Mouse (Mus musculus): ENCODE measurements around the gene Lhpp.

The Lhpp gene

DNA sequence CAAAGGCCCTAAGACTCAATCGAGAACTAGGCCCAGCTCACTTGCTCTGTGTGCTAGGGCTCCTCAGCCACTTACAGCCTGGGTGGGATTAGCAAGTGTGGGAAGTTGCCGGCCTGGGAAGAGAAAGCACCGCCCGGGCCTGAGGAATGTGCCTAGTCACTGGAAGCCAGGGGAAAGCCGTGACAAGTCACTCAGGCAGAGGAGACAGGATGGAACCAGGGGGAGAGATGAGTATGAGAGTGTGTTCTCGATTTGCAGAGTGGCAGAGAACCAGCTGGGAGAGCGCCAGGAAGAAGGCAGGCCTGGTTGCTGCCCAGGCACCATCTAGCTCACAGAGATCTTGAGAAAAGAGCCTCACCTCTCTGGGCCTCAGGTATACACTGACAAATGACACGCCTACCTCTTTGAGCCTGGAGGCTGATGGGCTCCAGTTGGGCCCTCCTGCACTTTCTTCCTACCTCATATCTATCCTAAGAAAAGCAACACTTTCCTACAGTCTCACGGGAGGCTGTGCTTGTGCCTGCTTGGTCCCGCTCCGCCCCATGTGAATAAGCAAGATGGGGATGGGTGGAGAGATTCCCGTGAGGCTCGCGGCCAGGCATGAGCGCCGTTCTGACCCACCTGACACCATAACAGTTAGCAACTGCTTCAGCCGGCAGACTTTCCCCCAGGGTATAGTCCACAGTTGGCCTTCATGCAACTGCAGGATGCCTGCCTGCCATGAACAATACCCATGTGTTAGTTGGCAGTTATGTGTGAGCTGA lies 125.8 kb downstream of the Lhpp start:
- peak in 1 of 2 experiments; percentile 42 for DNase-seq (ENCODE audit: low spot score in 2 of 2)

DNA sequence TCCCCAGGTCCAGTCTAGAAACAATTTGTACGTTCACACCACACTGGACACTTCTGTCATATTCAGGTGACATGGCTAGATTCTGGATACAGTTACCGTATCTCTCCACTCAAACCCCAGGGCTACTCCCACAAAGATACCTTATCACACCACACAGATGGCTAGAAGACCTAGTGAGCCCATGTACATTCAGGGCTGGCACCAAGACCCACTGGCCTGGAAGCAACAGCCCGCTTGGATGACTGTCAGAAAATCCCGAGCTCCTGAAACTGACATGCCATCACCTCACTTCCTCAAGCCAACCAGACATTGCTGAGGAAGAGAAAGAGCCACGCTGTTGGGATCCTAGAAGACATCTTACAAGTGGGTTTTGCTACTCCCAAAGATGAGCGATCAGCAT lies 128.4 kb downstream of the Lhpp start:
- DNase-seq (ENCODE audit: low spot score in 2 of 2) = no peak

- DNase-seq (ENCODE audit: low spot score in 2 of 2) = no peak
Observed at GRCm38 (mm10) chr7:132739829-132740228, 129.4 kb downstream of the Lhpp start.

DNA sequence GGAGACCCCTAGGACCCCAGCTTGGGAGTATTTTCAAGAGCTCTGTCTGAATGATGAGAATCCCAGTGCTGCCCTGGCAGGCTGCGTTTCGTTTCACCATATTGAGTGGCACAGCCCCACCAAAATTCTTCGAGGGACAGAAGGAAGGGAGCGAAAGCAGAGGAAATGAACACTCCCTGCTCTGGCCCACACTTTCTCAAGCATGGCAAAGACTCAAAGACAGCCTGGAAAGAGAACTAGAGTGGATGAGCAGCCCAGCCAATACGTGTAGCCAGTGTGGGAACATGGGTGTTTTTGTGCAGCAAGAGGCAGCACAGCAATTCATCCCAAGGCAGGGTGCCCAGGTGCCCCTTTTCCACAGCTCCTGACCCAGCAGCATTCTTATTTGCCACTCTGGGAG lies 132.5 kb downstream of the Lhpp start:
- no peak for DNase-seq (ENCODE audit: low spot score in 2 of 2)

- DNase-seq (ENCODE audit: low spot score in 2 of 2) = no peak
Observed at GRCm38 (mm10) chr7:132747096-132747495, 136.7 kb downstream of the Lhpp start.

- no peak for DNase-seq (ENCODE audit: low spot score in 2 of 2)
Observed at GRCm38 (mm10) chr7:132748076-132748769, 137.8 kb downstream of the Lhpp start.

- DNase-seq (ENCODE audit: low spot score in 2 of 2) = no peak
Observed at GRCm38 (mm10) chr7:132749504-132749903, 139.1 kb downstream of the Lhpp start.

DNA sequence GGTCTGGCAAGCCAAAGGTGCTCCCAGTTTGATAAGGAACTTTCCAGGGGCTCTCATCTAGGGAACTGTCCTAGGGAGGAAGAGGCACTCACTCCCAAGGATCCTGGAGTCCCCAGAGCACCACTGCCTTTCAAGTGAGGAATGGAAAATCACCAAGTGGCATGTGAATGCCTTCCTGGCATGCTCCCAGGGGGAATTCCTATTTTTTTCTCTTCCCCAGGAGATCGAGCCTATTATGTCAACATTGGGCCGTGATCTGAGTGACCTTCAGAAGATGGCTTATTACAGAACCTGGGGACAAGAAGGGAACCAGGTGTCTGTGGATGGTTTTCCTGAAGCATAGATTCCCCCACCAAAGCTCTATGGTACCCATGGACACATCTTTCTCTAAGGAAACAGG lies 141.3 kb downstream of the Lhpp start:
- DNase-seq (ENCODE audit: low spot score in 2 of 2) = no peak

DNA sequence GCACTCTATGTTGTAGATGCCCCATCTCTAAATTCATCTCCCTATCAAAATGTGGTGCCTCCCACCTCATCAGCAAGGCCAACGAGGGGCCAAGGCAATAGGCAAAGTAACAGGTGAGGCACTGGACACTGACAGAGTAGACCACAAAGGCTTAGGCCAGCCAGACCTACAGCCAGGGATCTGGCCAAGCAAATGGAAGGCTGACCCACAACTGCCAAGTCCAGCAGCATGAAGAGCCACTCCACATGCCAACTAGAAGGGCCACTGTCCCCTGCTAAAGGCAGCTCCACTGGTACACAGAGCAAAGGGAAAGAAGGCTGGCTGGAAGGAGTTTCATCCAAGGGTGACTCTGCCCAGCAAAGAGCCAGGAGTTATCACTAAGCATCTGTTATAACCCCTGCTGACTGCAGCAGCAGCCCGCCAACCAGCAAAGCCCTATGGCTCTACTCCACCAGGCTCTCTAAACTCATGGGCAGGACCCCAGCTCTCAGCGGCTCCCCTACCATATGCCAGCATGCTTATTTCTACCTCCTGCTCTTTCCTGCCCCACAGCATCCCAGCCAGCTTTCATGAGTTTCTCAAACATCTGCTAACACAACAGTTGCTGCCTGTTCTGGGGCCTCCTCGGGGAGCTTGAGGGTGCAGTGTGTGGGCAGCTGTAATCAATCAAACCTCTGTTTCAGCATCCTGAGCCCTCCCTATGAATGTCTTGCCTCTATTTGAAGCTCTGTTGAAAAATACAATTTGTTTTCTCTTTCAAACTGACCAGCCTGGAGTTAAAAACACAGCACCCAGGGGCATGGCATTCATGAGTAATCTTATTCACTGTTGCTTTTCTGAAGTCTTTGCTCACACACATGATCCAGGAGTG lies 143.3 kb downstream of the Lhpp start:
- no peak for DNase-seq (ENCODE audit: low spot score in 2 of 2)

DNA sequence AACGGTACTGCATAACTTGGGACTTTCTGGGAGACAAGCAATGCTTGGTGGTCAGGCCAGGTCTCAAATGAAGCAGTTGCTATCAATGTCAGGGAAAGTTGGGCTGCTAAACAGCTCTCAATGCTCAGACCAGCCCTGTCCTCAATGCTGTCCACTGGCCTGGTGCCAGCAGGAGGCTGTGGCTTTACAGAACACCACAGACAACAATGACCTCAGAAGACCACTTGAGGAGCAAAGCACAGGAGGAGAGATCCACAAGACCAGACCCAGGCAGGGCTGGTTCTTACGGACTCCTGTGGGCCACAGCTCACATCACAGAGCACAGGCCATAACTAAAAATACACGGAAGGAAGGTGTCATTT lies 143.9 kb downstream of the Lhpp start:
- DNase-seq (ENCODE audit: low spot score in 2 of 2) = no peak
